Mouse (Mus musculus): ENCODE measurements around the gene Wdr93.

GRCm38 (mm10) chr7:79828341-79828740, 85.4 kb downstream of the Wdr93 start:
- TF ChIP-seq POLR2A (IDR thresholded peaks at IDR 0.05; ENCODE audit: low read depth, low read length), result no peak
- no peak for TF ChIP-seq CTCF (IDR thresholded peaks at IDR 0.05; ENCODE audit: extremely low read depth, insufficient read length, insufficient replicate concordance, low read depth, low read length)
